Mouse (Mus musculus) kidney, postnatal 10 days (tissue): ENCODE measurements around the gene Trpv2.
"Not testable (repeated sequence)": the region's sequence is repeated elsewhere in the genome, so short reads cannot be mapped to it uniquely, and the experiment has no call there.

ENCODE experiments used
- DNase-seq: peaks from one replicate; pipeline ENCODE4 v3.0.0; 2021; ENCODE audit warnings: mixed read lengths

The Trpv2 gene

DNA sequence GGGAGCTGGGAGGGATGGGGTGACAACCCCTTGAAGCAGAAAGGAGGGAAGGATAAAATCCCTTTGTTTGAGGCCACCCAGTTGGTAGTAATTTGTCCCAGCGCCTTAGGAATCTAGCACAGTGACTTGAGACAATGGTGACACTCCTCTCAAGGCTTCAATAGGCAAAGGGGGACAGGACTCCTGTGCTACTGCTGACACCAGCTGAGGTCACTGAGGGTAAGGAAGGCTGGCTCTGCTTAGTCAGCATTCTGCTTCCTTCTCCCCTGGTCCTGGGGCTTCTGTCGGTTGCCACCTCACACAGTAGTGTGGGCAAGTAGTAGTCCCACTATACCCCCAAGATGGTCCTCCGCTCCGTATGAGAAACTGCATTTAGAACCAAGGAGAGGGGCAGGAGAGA lies 56.9 kb downstream of the Trpv2 start:
- no peak for DNase-seq

GRCm38 (mm10) chr11:62635406-62635805 lies 61.1 kb downstream of the Trpv2 start:
- peak; percentile 49 for DNase-seq

DNA sequence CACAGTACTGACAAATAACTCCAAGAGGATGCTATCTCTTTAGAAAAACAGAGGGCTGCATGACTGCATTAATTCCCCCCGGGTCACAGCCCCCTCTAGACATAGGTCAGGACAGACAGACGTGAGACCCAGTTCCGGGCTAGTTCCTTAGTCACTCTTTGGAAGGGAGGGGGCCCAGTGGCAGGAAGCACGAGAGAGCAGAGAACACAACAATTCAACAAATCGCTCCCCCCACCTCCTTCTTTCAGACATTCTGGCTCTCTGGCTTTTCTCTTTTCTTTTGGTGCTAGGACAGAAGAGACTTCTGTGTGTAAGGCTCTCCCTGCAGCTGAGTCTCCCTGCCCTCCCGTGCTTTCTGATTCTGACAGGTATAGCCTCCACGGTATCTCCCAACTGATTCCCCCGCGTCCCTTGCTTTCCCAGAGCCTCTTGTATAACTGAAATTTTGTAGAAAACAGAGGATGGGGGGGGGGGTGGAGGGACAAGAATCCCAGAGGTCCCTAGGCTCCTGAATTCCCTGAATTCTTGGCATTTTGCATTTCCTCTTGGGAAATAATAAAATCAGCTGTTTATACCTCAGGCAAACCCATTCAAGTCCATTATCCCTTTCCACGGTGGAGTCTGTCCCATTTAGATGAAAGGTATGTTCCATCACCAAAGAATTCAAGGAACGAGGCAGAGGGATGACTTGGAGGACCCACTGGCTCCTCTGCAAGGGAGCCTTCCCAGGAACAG lies 62.0 kb downstream of the Trpv2 start:
- peak; percentile 60 for DNase-seq

- DNase-seq = peak; percentile 51
Measured at GRCm38 (mm10) chr11:62636840-62637221, 62.5 kb downstream of the Trpv2 start.

DNA sequence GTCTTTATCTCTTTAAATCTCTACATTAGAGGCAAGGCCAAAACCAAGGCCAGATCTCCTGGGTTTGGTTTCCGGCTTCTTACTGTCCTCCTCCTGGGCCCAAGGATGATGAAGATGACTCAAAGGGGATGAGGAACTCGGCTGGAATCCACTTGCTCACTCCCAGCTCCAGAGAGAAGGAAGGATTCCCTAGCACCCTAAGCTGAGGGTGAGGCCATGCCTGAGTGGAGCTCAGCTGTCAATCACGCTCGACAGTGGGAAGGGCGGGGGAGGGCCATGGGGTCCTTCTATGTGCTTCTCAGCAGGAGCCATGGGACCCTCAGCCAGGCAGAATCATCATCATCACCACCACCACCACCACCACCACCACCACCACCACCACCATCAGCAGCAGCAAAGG lies 63.1 kb downstream of the Trpv2 start:
- DNase-seq = no peak

DNA sequence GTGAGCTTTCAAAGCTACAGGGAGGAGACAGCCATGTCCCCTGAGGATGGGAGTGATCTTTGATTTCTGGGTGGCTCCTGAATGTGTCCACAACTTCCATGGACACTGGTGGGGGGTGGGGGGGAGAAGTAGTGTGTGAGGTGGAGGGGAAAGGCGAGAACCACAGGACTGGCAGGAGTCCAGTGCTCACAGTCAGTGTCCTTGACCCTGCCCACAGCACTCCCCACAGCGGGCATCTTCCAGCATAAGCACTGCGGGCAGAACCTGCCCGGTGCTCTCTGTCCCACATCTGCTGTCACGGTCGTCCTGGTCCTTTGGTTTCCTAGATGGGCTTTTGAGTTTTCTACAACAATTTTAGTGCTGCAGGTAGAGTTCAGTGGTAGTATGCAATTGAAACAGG lies 63.5 kb downstream of the Trpv2 start:
- no peak for DNase-seq

- DNase-seq = no peak
Measured at GRCm38 (mm10) chr11:62638402-62638801, 64.1 kb downstream of the Trpv2 start.

DNA sequence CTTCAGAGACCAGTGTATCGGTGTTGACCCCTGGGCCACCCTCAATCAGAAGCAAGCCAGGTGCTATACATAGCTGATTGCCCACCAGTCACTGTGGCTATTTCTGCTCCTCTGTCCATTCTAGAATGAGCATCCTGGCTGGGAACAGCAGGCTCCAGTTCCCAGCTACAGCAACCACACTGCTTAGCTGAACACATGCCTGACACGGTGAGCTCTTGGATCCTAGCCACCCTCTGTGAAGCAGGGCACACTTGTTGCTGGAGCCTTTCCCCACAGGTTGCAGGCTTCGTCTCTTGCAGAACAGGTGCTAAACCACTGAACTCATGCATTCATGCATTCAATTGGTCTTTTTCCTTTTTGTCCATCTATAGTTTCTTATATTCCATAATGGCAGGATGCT lies 66.1 kb downstream of the Trpv2 start:
- no peak for DNase-seq

DNA sequence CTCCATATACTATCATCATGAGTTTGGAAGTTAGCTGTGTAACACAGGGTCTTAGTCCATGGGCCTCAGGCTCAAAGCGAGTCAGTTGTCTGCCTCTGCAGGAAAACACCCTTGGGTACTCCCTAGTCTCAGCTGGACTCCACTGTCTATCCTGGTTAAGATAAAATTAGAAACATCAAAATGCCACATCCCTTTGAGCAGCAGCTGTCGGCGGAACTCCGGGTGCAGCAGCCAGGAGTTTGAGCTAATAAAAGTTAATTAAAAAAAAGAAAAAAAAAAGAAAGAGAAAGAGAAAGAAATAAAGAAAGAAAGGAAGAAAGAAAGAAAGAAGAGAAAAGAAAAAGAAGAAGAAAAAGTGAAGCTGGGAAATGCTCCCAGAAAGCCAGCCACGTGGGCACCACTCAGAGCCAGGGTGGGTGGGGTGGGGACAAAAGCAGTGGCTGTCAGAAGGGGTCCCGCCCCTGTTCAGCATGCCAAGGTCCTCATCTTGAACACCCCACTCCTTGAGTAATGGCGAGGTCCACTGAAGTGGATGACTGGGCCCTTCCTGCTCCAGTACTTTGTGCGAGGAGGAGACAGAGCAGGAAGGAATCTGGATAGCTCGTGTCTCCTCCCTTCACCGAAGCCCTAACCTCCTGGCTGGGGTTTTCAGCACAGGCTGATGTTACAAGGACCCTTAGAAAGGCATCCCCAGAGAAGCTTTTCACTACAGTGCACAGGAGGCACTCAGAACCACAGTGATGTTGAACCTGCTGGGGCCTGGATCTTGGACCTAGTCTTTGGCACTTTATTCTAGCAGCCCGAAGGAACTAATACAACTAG lies 67.9 kb downstream of the Trpv2 start:
- no peak for DNase-seq

GRCm38 (mm10) chr11:62643011-62643631 lies 68.8 kb downstream of the Trpv2 start:
- DNase-seq = peak; percentile 89

- no peak for DNase-seq
Measured at GRCm38 (mm10) chr11:62643681-62644363, 69.5 kb downstream of the Trpv2 start.

GRCm38 (mm10) chr11:62644602-62645336 lies 70.5 kb downstream of the Trpv2 start:
- no peak for DNase-seq

DNA sequence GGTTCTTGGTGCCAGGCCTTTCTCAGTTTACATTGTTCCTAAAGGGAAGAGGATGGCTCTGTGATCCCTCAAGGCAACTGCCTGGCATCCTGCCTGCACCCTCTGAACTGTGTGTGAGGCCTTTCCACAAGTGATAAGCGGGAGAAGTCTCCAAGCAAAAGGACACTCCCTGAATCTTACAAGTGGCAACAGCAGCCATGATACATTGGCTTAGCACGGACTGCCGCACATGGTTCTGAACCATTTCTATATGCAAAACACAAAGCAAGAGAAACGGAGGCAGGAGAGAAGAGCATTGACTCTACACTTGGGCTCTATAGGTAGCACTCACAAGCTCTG lies 71.0 kb downstream of the Trpv2 start:
- peak; percentile 44 for DNase-seq

GRCm38 (mm10) chr11:62645732-62646494 lies 71.6 kb downstream of the Trpv2 start:
- peak; percentile 69 for DNase-seq

DNA sequence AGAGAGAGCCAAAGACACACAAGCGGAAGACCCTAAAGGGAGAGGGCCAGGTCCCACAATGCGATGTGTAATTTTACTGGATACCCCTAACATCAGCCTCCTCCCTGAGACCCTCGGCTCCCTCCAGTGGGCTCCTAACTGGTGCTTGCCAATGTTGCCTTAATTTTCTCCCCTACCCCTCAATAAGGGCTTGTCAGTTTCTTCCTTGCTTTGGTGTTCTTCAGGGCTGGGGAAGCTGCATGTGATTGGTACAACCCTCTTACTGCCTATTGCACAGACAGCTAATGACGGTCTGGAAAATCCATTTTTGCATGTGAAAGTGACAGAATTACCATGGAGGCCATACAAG lies 72.2 kb downstream of the Trpv2 start:
- no peak for DNase-seq

- no peak for DNase-seq
Measured at GRCm38 (mm10) chr11:62646958-62647515, 72.8 kb downstream of the Trpv2 start.

DNA sequence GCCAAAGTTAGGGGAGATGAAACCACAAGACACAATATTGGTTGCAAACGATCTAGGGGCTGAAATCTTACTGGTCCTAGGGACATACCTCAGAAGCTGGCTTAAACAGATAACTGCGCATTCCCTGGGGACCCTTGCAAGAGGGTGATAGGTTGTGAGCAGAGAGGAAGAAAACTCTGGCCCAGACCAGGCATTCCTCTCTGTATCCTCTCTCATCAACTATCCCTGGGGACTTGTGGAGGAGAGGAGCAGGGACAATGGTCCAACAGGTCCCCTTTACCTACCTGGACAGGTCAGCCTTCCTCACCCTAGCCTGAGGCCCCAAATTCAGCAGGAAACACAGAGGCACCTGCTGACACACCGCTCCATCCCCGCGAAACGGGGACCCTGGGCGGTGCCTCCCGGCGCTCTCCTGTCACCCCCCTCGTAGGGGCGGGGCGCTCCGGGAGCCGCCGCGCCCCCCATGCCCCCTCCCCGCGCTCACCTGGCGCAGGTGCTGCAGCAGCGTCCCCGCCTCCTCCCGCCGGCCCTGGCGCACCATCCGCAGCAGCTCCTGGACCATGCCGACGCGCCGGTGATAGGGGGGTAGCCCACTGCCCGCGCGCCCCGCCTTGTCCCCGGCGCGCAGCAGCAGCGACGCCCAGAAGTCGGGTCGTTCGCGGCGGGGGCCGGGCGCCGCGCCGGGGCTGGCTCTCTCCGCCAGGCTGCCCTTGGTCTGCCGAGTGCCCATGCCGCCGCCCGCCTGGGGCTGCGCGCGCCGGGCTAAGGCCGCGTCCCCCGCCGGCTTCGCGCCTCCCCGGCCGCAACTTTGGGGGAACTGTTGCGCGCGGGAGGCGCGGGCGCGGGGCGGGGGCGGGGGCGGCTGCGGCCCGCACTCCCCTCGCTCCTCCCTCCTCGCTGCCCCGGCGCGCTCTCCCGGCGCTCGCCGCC lies 73.6 kb downstream of the Trpv2 start, which contains the start of gene Lrrc75a:
TSS of gene Lrrc75a (minus strand) at position 863 of the 930 bp plus-strand sequence.
- peak; percentile 69 for DNase-seq

- peak; percentile 98 for DNase-seq
Measured at GRCm38 (mm10) chr11:62648591-62649391, 74.5 kb downstream of the Trpv2 start, which contains the start of gene Mmgt2. Gene Mmgt2 (plus strand): TSS chr11:62648664.

DNA sequence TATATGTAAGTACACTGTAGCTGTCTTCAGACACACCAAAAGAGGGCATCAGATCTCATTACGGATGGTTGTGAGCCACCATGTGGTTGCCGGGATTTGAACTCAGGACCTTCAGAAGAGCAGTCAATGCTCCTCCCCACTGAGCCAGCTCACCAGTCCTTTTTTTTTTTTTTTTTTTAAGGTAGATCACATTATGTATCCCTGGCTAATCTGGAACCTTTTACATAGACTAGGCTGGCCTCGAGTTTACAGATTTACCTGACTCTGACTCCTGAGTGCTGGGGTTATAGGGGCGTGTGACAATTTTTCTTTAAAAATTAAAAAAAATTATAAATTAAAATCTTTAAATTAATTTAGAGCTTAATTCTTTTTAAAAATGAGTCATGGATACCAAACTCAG lies 75.5 kb downstream of the Trpv2 start:
- not testable (repeated sequence) for DNase-seq
